Mouse (Mus musculus) urinary bladder, postnatal 4 days (tissue): Measurements from ENCODE around the gene Gldc.

Source experiments
- DNase-seq, 2 experiments: peaks; one replicate each; pipeline ENCODE4 v3.0.0; 2021 to 2022; ENCODE audit warnings: low spot score in 2 of 2

Gene Gldc

DNA sequence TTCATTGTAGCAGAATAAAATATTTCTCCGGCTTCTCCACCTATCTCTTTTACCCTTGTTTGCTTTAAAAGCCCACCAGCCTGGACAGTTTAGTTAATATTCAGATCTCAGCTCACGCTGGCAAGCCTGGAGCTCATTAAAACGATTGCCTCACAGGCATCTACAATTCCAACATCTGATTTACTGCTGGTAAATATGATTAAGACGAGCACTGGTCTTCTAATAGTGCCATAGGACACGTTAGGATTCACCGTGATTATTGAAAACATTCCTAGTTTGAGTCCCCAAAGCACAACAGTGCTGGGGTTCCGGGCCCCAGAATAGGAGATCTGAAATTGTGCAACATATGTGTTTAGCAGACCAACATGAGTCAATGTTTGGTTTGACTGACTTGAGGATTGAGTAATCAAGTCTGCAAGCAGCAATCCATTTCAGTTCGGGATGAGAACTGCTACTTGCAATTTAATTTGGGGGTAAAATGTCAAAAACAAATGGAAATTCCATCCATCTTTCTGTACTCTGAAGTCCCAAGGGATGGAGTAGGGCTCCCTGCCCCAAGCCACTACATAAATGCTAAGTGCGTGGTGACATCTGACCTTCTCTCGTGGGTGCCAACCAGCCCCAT lies 67.9 kb downstream of the Gldc start:
- DNase-seq: no peak

DNA sequence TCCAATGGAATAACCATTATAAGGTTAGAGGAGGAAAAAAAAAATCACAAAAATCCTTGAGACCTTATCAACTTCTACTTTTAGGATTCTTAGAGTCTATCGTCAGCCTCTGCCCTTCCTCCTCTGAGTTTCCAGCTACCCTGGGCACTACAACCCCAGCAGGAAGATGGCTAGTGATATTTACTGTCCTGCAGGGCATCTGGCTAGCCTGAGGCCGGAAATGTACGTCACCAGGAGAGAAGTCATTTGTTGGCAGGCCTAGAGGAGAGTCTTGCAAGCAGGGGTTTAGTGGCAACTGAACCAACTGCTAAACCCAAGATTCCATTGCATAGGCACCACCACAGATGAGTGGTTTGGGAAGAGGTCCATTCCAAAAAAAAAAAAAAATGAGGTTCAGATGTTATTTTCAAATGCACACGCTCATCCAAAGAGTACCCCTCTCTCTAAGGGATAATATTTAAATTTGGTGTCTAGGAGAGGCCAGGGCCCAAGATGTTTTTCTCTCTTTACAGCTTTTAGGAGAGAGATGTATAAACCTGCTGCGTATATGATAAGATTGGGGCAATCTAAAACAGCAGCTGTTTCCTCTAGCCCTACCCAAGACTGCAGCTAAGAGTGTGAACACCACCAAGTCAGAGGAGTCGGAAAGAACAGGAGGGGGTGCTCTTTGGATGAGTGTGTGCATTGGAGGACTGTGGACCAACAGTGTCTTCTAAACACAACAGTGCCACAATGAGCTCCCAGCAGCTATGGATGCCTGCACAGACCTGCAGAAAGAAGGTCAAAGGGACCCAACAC lies 70.0 kb downstream of the Gldc start:
- no peak for DNase-seq

DNA sequence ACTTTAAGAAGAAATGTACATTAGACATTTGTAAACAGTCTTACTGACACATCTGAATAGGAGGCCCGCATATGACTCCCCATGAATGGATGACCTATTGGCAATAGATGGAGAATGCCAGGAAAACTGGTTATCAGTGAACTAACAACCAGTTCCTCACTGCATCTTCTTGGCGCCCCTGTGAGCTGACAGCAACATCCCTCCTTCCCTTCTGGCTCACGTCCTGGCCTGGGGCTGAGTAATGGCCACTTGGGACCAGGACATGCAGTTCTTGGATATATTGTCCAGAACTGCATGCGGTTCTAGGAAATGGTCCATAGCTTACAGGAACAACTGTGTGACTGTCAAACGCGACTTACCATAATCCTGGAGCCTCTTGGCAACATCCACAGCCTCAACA lies 72.6 kb downstream of the Gldc start:
- no peak for DNase-seq

DNA sequence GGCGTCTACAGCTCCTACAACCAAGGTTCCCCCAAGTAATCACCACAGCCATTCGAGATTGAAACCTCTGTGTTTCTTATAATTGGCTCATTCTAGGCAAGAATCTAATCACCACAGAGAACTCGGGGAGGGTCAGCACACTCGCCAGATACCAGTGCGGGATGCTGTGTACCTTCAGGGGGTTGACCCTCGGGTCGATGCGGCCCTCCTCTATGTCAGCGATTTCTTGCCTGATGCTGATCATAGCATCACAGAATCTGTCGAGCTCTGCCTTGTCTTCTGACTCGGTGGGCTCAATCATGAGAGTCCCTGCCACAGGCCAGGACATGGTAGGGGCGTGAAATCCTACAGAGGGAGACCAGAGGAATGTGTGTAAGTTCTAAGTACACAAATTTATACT lies 74.7 kb downstream of the Gldc start:
- DNase-seq: no peak

DNA sequence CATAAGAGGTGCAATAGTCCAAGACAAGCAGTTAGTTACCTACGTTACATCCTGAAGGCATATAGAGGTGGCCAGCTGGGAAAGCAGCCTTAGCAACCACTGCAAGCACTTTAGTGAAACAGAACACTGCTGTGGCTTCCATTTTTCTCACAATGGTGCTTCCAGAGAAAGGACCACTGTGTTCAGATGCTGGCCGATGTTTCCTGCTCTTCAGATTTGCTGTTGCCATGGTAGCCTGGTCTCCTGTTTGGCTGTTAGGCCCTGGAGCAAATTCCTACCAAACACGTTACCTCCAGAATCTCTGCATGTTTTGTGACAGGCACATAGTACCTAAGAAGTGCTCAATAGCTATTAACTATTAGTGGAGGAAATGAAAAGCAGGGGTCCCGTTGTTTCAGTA lies 78.2 kb downstream of the Gldc start:
- DNase-seq: no peak

DNA sequence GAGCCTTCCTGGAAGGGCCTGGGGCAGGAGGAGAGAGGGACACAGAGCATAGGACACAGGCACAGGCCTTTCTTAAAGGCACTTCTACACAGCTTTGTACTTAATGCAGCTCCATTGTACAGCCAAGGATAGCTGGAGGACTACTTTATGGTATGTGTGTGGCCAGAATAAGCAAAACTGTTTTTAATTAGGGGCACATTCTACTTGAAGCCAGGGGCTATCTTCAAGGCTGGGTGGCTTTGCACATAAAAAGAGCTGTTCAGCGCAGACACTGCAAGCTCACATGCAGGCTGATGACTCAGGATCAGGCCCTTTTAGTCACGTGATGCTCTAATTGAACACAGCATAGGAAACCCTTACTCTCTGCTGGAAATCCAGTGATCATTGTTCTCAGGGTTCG lies 79.0 kb downstream of the Gldc start:
- no peak for DNase-seq

DNA sequence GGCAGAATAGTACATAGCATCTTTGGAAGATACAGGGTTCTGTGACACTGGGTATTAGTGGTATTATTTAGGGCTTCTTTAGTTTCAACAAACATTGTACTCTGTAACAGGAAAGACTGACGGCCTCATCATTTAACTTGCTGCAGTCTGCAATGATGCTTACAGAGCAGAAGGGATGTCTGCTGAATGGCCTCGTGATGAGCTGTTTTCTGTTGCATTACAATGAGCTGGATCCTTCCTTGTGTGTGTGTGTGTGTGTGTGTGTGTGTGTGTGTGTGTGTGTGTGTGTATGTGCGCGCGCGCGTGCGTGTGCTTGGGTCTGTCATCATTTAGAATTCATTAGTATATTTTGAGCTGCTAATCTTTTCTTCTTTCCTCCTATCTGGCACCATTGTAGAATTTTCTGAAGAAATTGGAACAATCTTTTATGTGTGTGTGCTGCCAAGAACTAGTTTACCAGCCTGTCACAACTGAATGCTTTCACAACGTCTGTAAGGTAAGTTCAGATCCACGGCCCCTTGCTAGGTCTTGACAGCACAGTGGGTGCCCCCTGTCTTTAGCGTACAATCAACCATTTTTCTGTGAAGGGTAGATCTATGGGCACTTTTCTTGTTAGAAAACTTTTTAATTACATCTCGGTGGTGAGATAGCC lies 83.5 kb downstream of the Gldc start:
- no peak for DNase-seq

DNA sequence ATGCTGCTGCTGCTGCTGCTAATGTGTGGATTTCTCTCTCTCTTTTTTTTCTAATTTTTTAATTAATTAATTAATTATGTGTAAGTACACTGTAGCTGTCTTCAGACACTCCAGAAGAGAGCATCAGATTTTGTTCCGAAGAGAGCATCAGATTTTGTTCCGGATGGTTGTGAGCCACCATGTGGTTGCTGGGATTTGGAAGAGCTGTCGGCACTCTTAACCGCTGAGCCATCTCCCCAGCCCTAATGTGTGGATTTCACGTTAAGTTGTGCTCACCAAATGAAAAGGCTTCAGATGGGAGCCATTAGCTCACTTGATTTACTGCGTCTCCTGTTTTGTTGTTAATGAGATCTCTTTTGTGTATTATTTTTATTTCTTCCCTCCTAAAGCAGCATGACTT lies 85.1 kb downstream of the Gldc start:
- no peak for DNase-seq

DNA sequence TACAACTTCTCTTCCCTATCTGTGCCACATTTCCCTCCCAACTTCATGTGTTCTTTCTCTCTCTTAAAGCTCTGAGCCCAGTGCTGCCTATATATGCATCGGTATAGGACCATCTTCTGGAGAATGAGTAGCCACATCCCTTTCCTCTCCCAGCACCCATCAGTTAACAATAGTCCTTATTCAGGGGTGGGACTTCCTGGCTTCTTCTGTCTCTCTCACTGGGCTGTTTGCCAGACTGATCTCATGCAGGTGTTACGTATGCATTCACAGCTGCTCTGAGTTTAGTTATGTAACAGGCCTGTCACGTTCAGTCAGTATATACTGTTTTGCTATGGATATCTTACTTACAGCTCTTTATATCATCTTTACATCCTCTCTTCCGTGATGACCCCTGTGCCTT lies 109.4 kb downstream of the Gldc start:
- DNase-seq: no peak

DNA sequence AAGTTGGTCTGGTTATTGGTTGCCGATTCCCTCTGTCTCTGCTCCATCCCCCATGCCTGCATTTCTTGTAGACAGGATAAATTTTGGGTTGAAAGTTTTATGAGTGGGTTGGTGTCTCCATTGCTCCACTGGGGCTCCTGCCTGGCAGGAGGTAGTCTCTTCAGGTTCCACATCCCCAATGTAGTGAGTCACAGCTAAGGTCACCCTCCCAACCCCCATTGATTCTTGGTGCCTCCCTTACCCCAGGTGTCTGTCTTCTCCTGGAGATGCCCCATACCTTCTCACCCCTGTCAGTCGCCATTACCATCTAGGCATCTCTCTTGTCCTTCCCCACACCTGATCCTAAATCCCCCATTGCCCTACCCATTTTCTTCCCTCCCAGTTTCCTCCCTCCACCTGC lies 121.0 kb downstream of the Gldc start:
- no peak for DNase-seq

DNA sequence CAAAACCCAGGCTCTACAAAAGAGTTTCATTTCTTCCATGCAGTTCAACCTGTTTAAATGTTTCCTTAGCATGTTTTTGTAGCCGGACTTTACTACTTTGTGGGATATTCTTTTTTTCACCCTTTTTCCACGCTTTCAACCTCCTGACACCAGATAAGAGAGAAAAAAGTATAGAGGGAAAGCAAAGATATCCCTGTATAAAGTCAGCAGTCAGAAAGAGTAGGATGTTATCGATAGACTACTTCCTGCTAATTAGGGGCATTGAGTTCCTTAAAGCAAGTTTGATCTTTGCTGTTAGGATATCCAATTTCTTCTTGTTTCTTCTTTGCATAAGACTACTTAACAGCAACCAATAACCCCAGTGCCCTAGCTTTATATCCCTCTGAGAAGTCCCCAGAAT lies 123.8 kb downstream of the Gldc start:
- no peak for DNase-seq

DNA sequence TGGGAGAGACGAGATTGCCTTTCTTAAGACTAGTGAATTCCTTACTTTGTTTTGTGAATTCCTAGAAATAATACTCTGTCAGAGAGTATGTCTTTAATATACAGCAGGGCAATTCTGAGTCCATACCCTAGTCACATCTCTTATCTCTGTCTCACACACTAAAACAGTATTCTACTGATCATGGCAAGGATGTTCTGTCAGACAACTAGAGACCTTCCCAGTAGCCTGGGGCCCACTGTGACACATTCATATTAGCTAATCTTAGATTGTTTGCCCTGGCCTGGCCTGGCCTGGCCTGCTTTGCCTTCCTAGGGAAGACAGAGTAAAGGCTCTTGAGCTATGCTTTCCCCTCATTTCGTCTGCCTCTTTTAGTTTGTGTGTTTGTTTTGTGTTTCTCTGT lies 124.6 kb downstream of the Gldc start:
- no peak for DNase-seq
